Mouse (Mus musculus) forebrain, embryonic 13.5 days (tissue): ENCODE data around the gene Bmpr1b. TPM values are rescaled to one million over a fixed set of nuclear protein-coding genes. Genes with fewer than 3 reads are reported as not detected.

Source experiments
- ATAC-seq: fragments of 200-750 bp; cut with Nextera tagmentation; 2 replicates; pipeline ENCODE4 v1.8.0; 2017
- H3K27ac ChIP-seq: fragments of 300-500 bp; sonication (generic); 2 replicates; pipeline ENCODE4 v1.5.1; 2015; ENCODE audit warnings: inconsistent platforms, mild to moderate bottlenecking, moderate library complexity
- H3K27me3 ChIP-seq: fragments of 300-500 bp; sonication (generic); 2 replicates; pipeline ENCODE4 v1.6.1; 2015; ENCODE audit warnings: mild to moderate bottlenecking, inconsistent platforms
- H3K36me3 ChIP-seq: fragments of 300-500 bp; sonication (generic); 2 replicates; pipeline ENCODE4 v1.6.1; 2015; ENCODE audit warnings: mild to moderate bottlenecking, inconsistent platforms; ENCODE audit not compliant: poor library complexity, severe bottlenecking
- H3K4me1 ChIP-seq: fragments of 300-500 bp; sonication (generic); 2 replicates; pipeline ENCODE4 v1.6.1; 2015; ENCODE audit warnings: inconsistent platforms
- H3K4me2 ChIP-seq: fragments of 300-500 bp; sonication (generic); 2 replicates; pipeline ENCODE4 v1.6.1; 2015; ENCODE audit warnings: inconsistent platforms, mild to moderate bottlenecking, moderate library complexity
- H3K4me3 ChIP-seq: fragments of 300-500 bp; sonication (generic); 2 replicates; pipeline ENCODE4 v1.5.1; 2015; ENCODE audit warnings: mild to moderate bottlenecking, inconsistent platforms
- H3K9ac ChIP-seq: fragments of 300-500 bp; sonication (generic); 2 replicates; pipeline ENCODE4 v1.6.1; 2015; ENCODE audit warnings: mild to moderate bottlenecking, inconsistent platforms
- H3K9me3 ChIP-seq: fragments of 300-500 bp; sonication (generic); replicated peaks from 2 replicates; pipeline ENCODE4 v1.6.1; 2016; ENCODE audit warnings: inconsistent platforms
- WGBS: fragments of 180-500 bp; shearing (Covaris S2); methylation state at CpG from one replicate; pipeline ENCODE4 v1.1.7; 2015; 5-methylcytosine and 5-hydroxymethylcytosine counted together
- polyA plus RNA-seq: library from polyadenylated mRNA; unstranded; fragments of >200 nt; fragmentation: Nextera tagmentation; extraction: Ambion mirVana; gene quantifications from 2 replicates; pipeline ENCODE4 v1.2.1, GENCODE M21; 2015

The Bmpr1b gene
- polyA plus RNA-seq, 1 experiment from 2014 or later, result 5.5 TPM

DNA sequence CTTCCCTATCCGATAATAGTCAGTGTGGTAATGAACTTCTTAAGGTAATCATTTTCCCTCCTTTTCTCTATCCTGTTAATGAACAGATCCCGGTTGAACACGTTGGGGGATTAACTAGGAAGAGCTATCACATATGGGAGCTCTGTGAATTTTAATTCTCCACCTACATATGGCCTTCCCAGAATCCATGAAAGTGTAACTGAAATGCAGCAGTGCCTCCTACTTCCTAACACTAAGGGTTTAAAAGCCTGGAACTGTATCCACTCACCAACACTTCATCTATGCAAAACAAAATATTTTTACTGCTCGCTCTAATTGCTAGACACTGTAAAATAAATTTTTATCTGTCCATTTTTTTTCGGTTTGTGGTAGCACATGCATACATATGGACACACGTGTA is 63.0 kb downstream of the Bmpr1b start:
- Histone ChIP-seq H3K9ac (no peak overlapping the region), H3K27ac (no peak overlapping the region), H3K9me3 (no peaks in the 10 kb centered on the region), H3K27me3 (no peaks in the 10 kb centered on the region), H3K36me3 (no peaks in the 10 kb centered on the region), H3K4me3 (no peak overlapping the region), H3K4me2 (no peak overlapping the region), H3K4me1 (no peaks in the 10 kb centered on the region)
- 84% methylated on average over 6 of the region's 6 CpGs for WGBS
- ATAC-seq, result no peak

DNA sequence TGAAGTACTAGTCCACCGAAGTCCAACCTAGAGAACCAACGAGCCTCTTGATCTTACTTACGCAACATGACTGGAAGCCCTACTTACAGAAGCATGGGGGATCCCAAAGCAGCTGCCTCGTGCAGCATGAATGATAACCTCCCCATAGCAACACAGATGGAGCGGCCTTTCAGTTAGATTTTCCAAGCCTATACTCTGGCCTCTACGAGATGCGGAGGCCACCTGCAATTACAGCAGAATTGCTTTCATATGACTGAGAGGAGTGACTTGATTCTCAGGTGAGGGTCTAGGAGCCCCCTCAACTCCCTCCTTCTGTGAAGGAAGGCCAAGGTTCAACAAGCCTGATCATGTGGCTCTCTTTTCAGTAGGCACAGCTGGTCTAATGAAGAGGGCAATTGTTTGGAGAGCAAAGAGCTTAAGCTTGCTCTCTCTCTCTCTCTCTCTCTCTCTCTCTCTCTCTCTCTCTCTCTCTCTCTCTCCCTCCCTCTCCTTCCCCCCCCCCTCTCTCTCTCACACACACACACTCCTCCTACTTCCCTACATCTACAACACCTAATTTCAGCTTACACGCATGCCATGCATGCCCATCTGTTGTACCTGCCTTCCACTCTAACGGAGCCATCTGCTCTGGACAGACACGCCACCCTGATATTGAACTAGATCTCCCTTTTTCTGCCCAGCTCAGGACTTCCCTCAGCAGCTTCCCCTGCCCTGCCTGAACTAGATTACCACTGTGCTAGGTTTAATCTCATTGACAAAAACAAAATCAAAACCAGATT is 65.0 kb downstream of the Bmpr1b start:
- Histone ChIP-seq H3K27ac (no peak overlapping the region), H3K9ac (no peak overlapping the region), H3K27me3 (no peaks in the 10 kb centered on the region), H3K9me3 (no peaks in the 10 kb centered on the region), H3K4me3 (no peak overlapping the region), H3K4me1 (no peaks in the 10 kb centered on the region), H3K4me2 (no peak overlapping the region), H3K36me3 (no peaks in the 10 kb centered on the region)
- no peak for ATAC-seq
- WGBS, result 89% methylated on average over 10 of the region's 10 CpGs

DNA sequence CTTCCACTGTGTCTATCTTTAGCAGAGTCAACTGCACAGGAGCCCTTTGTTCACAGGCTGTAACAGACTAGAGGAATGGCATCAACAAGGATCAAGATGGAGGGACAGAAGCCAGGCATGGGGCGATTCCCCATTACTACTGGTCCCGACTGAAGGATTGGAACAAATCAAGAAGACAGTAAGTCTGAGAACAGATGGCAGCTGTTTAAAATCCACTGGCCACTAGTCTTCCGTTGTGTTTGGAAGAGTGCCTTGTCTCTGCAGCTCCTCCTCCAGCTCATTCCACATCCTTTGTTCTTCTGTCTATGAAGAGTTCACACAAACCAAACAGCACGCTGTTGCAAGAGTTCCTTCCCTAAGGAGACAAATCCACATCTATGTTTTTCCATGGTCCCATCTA is 65.6 kb downstream of the Bmpr1b start:
- Histone ChIP-seq H3K9me3 (no peaks in the 10 kb centered on the region), H3K4me2 (no peak overlapping the region), H3K4me3 (no peak overlapping the region), H3K36me3 (no peaks in the 10 kb centered on the region), H3K4me1 (no peaks in the 10 kb centered on the region), H3K27ac (no peak overlapping the region), H3K27me3 (no peaks in the 10 kb centered on the region), H3K9ac (no peak overlapping the region)
- 90% methylated on average over 4 of the region's 4 CpGs for WGBS
- ATAC-seq, result no peak

DNA sequence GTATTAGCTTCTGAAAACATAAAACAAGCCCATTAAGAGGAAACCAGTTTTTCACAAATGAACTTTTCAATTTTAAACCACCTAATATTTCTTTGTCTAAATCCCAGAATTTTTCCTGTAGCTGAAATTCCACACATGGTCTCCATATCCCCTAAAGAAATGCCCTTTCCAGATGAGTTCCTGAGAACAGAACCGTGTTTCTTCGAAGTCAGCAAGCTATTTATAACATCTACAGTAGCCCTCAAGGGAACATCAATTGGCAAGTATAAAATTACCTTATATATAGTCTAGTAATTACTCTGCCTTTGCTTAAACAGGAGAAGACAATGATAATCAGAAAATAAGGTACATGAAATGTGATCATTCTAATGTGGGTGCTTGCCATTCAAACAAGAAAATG is 70.1 kb downstream of the Bmpr1b start:
- no peak overlapping the region for H3K4me2 ChIP-seq
- H3K27me3 ChIP-seq, result no peaks in the 10 kb centered on the region
- no peak for ATAC-seq
- no peak overlapping the region for H3K4me3 ChIP-seq
- 85% methylated on average over 2 of the region's 2 CpGs for WGBS
- no peaks in the 10 kb centered on the region for H3K4me1 ChIP-seq
- H3K9ac ChIP-seq, result no peak overlapping the region
- no peaks in the 10 kb centered on the region for H3K36me3 ChIP-seq
- H3K9me3 ChIP-seq, result no peaks in the 10 kb centered on the region
- H3K27ac ChIP-seq, result no peak overlapping the region

DNA sequence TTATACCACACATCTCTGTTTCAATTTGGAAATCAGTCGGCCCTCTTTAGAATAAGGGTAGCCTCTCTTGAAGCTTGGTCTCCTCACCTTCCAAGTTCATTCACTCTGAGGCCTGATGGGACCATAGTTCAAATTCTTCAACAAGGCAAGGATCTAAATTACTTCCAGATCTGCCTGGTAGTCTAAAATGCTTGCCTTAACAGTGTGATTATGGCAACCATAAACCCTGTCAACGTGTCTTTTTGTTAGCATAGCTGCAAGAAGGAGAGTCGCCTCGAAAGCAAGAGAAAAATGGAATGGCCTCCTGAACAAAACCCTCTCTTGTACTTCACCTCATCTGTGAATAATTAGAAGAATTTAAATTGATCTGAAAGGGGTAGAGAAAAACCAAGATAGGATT is 75.2 kb downstream of the Bmpr1b start:
- 65% methylated on average over 4 of the region's 4 CpGs for WGBS
- Histone ChIP-seq H3K4me1 (no peaks in the 10 kb centered on the region), H3K27me3 (no peaks in the 10 kb centered on the region), H3K27ac (no peak overlapping the region), H3K4me2 (no peak overlapping the region), H3K9ac (no peak overlapping the region), H3K9me3 (no peaks in the 10 kb centered on the region), H3K36me3 (no peaks in the 10 kb centered on the region), H3K4me3 (no peak overlapping the region)
- no peak for ATAC-seq

DNA sequence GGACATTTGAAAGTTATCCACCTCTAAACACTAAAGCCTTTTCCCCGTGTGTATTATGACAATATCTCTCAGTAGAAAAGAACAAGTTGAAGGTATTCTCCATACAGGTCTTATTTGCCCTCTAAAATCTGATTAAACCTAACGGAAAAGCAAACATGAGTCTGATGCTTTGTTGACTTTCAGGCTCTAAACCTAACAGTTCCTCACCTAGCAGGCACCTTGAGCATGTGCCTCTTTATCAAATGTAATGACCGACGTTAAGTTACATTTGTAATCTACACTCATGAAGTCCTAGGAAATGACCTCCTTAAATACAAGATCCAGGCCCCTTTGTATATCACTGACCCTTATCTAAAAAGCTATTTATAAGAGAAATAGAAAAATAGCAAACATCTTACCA is 79.5 kb downstream of the Bmpr1b start:
- 90% methylated on average over 4 of the region's 4 CpGs for WGBS
- H3K4me1 ChIP-seq, result no peaks in the 10 kb centered on the region
- no peak overlapping the region for H3K27ac ChIP-seq
- H3K9ac ChIP-seq, result no peak overlapping the region
- no peaks in the 10 kb centered on the region for H3K27me3 ChIP-seq
- no peaks in the 10 kb centered on the region for H3K9me3 ChIP-seq
- no peak overlapping the region for H3K4me3 ChIP-seq
- H3K36me3 ChIP-seq, result no peaks in the 10 kb centered on the region
- no peak overlapping the region for H3K4me2 ChIP-seq
- ATAC-seq, result no peak

DNA sequence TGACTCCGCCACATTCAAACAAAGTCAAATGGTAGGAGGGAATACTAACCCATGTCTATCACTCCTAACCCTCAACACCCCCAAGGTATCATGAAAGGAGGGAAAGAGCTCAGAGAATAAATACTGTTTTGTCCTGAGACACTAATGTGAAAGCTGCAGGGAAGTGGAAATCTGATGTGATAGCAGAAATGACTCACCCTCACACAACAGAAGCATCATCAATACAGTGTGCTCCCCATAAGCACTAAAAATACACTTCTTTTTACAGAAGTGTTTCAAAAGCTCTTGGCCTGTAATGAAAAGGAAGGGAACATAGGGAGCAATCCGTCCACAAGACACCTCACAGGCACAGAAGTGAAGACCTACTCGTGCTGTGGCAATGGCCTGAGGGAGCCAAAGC is 83.3 kb downstream of the Bmpr1b start:
- no peak for ATAC-seq
- 77% methylated on average over 3 of the region's 3 CpGs for WGBS
- Histone ChIP-seq H3K4me2 (no peak overlapping the region), H3K27ac (no peak overlapping the region), H3K9me3 (no peaks in the 10 kb centered on the region), H3K27me3 (no peaks in the 10 kb centered on the region), H3K36me3 (no peaks in the 10 kb centered on the region), H3K9ac (no peak overlapping the region), H3K4me3 (no peak overlapping the region), H3K4me1 (0 out of 2 replicates have a peak, but pooled peaks cover 2% of the 10 kb centered on the region)

DNA sequence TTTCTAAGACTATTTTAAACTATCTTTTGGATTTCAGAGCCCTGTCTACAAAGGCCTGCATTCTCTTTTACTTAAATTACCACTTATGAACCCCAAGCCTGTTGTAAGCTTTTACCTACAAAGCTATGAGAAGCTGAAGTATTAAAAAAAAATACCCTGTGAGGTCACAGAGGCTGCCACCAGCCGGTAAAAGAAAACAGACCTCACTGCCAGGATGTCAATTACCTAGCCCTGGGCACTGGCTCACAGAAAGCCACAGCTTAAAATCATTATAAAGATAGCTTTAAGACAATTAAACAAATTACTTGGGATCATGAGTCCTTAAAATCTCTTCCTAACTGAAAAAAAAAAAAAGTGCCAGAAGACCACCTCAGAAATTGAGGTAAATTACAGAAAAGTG is 85.1 kb downstream of the Bmpr1b start:
- no peak for ATAC-seq
- H3K27ac ChIP-seq, result no peak overlapping the region
- 16% methylated on average over 1 of the region's 1 CpGs for WGBS
- no peak overlapping the region for H3K9ac ChIP-seq
- no peaks in the 10 kb centered on the region for H3K27me3 ChIP-seq
- H3K9me3 ChIP-seq, result no peaks in the 10 kb centered on the region
- H3K36me3 ChIP-seq, result no peaks in the 10 kb centered on the region
- no peak overlapping the region for H3K4me2 ChIP-seq
- no peak overlapping the region for H3K4me3 ChIP-seq
- H3K4me1 ChIP-seq, result 0 out of 2 replicates have a peak, but pooled peaks cover 2% of the 10 kb centered on the region

DNA sequence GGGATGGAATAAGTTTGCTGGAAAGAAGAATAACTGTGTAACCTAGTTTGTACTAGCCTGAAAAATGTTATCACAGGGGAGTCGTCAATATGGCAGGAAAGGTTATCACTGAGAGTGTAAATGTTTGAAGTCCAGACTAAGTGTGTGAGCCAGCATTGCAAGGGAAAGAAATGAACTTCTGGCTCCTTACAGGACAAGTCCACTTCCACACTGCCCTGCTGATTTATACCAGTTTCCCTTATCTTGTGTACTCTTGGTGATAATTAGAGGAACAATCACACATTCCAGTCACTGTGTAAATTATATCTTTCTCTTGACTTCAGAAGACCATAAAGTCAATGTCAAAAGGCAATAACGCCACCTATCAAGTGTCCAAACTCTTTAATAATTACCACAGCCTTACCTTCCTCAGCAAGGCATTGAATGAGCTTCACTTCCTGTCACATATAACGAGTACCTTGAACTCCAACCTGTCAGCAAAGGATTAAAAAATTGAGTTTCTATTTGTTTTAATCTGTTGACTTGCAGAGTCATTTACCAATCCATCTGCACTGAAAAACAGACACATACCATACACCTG is 91.4 kb downstream of the Bmpr1b start:
- Histone ChIP-seq H3K27ac (no peak overlapping the region), H3K4me2 (no peak overlapping the region), H3K9me3 (no peaks in the 10 kb centered on the region), H3K9ac (no peak overlapping the region), H3K27me3 (no peaks in the 10 kb centered on the region), H3K4me1 (no peaks in the 10 kb centered on the region), H3K4me3 (no peak overlapping the region), H3K36me3 (no peaks in the 10 kb centered on the region)
- 83% methylated on average over 3 of the region's 3 CpGs for WGBS
- no peak for ATAC-seq

DNA sequence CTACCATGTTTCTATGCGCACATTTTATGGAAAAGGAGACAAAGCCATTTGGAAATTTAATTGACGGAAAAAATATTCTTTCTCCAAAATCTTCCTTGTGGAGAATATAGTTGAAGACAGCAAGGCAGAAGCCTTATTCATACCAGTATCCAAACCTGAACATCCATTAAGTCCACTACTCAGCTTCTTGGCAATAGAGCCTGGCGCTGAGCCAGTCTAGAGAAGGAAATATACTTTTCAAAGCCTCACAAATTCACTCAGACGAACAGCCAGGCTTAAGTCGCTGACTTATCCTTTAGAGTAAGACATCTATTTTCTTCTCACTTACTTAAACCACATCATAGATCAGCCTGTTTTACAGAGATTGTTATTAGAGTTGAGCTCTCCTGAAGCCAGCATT is 97.6 kb downstream of the Bmpr1b start:
- ATAC-seq, result no peak
- Histone ChIP-seq H3K27ac (no peak overlapping the region), H3K4me1 (no peaks in the 10 kb centered on the region), H3K27me3 (no peaks in the 10 kb centered on the region), H3K9me3 (no peaks in the 10 kb centered on the region), H3K9ac (no peak overlapping the region), H3K36me3 (no peaks in the 10 kb centered on the region), H3K4me2 (no peak overlapping the region), H3K4me3 (no peak overlapping the region)
- WGBS, result 85% methylated on average over 5 of the region's 5 CpGs

DNA sequence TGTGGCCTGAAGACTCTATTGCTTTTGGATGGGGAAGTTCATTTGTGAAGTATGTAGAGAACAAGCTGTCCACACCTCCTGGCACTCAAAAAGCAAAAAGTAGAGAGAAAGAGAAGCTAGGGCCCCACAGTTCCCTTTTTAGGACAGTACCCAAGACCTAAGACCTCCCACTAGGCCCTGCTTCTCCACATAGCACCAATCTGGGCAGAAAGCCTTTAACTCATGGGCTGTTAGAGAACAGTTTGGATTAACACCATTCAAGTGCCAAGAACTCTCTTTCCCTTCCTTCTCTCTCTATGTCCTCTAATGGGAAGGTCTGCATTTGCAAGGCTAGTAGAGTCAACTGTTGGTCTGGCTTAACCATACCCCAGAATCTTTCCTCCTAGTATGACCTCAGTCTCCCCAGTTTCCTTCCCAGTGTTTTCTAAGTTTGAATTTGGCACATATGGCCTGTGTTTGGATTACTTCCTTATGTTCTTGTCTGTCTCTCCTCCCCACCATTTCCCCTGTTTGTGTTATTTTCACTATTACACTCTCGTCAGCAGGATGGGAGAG is 102.4 kb downstream of the Bmpr1b start:
- ATAC-seq, result no peak
- Histone ChIP-seq H3K4me3 (no peak overlapping the region), H3K4me2 (no peak overlapping the region), H3K27ac (no peak overlapping the region), H3K4me1 (peaks cover 9% of the 10 kb centered on the region), H3K36me3 (no peaks in the 10 kb centered on the region), H3K9me3 (no peaks in the 10 kb centered on the region), H3K27me3 (no peaks in the 10 kb centered on the region), H3K9ac (no peak overlapping the region)
- 87% methylated on average over 1 of the region's 1 CpGs for WGBS

DNA sequence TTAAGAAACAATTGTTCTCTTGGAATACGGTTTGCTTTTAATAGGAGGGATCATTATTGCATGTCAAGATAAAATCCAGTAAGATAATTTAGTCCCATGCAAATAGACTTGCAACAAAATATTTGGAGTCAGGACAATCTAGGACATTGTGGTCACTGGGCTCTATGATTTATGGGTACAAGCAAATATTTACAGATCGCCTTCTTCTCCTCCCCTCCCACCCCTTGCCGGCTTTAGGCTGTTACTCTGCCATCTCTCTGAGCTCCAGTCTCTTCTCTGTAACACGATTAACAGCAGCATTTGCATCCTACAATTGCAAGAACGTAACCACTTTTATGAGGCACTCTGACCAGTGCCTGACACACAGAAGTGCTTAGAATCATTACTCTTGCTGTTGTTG is 104.1 kb downstream of the Bmpr1b start:
- H3K4me2 ChIP-seq, result no peak overlapping the region
- H3K36me3 ChIP-seq, result no peaks in the 10 kb centered on the region
- H3K4me3 ChIP-seq, result no peak overlapping the region
- H3K27ac ChIP-seq, result no peak overlapping the region
- ATAC-seq, result no peak
- H3K4me1 ChIP-seq, result peaks cover 14% of the 10 kb centered on the region
- 74% methylated on average over 5 of the region's 5 CpGs for WGBS
- H3K9ac ChIP-seq, result no peak overlapping the region
- H3K9me3 ChIP-seq, result no peaks in the 10 kb centered on the region
- no peaks in the 10 kb centered on the region for H3K27me3 ChIP-seq
